Mouse (Mus musculus) brain, adult 2 months (tissue): ENCODE measurements at regions not wholly inside any gene's neighbourhood (a gene's known extent, or its start where the extent isn't known, plus 50 kb on each side); places are given as distances from the start of the nearest gene placed in this dataset.

Experiments
- DNase-seq: peaks from one replicate; pipeline ENCODE4 v3.0.0; 2011; ENCODE audit warnings: low read depth, low spot score

DNA sequence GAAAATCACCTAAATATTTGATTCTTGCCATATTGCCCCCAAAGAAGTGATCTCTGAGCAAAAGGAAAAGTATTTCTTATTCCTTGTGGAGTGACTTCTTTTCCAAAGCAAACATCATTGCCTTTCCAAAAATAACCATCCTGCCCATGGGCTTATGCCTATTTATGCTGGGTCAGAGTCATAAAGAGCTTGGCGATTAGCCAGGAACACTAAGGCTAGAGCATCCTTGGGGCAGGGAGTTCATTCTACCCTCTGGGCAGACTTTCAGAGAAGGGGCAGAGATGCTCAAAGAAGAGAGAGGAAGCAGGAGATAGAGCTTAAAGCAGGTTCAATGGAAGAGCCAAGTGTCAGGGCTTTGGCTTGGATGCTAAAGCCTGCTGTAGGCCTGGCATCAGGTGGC is 203.1 kb upstream of the Gmds start:
- DNase-seq, result no peak

DNA sequence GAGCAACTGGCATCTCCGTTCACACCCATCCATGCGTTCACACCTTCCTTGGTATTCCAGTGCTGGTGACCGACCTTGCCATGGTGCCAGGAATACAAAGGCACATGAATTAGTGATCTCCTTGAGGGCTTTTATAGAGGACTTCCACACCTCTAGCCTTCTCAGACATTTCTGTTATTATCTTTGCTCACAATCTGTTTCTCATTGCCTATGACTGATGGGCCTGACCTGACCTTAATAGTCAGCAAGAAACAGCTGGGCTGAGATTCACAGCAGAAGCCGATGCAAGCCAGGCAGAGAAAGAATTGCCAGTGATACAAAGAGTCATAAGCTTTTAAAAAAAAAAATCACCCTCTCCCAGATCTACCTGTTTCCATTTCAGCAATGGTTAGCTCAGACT is 197.7 kb upstream of the Gmds start:
- no peak for DNase-seq

DNA sequence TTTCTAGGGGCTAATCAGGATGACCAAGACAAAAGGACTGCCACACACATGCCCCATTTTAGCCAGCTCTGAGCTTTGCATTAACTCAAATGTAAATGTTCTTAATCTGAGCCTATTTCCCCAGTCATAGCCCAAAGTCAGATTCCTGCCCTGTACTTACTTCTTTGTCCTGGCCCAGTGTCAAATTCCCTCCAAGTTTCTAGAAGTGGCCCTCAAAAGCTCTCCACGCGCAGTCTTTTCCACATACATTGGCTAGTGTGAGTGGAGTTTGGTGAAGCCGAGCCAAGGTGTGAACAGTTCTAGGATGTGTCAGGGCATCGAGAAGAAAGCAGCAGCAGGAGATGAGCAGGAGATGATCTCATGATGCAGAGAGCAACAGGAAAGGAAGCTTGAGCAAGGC is 197.1 kb upstream of the Gmds start:
- no peak for DNase-seq

DNA sequence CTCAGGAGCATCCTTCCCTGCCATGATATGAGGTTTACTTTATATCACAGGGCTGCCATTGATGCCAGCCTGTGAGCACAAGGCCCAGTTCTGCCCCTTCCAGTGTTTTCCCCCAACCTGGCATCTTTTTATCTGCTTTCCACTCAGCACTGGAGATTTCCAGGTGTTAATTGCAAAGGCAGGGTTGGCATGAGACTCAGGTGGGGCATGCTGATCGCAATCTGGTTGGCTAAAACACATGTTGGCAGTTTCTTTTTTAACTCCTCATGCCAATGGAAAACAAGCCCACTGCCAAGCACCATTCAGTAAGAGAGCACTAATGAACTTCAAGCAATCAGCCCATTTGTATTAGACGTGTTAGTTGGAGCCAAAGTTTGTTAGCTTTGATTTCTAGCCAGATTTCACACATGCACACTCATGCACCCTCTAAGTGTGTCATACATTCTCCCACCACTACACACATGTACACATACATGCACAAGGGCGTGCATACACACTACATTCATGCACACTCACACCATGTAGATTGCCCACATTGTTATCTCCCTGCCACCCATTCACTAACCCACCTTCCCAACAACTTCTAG is 192.5 kb upstream of the Gmds start:
- DNase-seq, result no peak

DNA sequence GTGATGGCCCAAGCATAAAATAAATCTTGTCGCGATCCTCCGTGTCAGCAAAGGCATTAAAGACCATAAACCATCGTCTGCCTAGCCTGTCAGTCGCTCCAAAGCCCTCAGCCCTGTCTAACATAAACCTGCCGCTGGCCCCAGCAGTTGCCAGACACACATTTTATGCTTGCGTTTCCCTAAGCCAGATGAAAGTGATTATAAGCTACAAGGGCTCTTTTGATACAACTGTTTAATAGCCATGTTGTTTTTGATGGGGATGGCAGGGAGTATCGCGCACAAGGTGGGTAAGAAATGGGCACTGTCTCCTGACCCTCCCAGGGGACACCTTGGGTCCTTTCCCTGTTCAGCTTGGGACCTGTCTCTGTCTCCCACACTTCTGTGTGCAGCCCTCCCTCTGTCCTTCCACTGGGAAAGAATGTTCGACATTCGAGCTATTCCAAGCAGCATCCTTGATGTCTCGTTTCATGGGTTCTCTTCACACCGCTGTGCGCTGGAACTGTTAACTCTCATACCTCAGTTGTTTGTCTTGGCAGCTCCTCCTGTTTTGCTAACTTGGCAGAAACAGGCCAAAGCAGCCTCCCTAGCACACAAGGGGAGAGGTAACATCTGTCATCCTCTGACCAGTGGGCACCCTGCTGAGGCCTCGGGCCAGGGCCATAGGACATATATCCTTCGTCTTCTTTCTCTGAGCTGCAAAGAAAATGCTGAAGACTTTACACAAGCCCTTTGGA is 180.2 kb upstream of the Gmds start:
- DNase-seq, result peak; percentile 6

DNA sequence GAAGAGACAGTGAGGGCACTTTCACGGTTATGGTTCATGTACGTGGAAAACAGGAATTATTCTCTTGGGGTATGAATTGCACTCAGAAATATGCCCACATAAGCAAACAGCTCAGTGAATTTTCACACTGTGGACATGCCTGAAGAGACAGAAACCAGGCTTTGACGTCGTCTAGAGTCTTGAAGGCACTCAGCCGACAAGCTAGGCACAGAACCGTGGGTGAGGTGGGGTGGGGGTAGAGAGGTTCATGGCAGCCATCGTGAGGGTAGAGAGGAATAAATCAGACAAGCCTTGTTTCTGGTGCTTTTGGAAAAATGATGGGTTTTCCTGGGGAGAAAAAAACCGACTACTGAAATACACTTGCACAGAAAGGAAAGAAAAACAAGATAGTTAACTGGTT is 179.0 kb upstream of the Gmds start:
- DNase-seq, result no peak

DNA sequence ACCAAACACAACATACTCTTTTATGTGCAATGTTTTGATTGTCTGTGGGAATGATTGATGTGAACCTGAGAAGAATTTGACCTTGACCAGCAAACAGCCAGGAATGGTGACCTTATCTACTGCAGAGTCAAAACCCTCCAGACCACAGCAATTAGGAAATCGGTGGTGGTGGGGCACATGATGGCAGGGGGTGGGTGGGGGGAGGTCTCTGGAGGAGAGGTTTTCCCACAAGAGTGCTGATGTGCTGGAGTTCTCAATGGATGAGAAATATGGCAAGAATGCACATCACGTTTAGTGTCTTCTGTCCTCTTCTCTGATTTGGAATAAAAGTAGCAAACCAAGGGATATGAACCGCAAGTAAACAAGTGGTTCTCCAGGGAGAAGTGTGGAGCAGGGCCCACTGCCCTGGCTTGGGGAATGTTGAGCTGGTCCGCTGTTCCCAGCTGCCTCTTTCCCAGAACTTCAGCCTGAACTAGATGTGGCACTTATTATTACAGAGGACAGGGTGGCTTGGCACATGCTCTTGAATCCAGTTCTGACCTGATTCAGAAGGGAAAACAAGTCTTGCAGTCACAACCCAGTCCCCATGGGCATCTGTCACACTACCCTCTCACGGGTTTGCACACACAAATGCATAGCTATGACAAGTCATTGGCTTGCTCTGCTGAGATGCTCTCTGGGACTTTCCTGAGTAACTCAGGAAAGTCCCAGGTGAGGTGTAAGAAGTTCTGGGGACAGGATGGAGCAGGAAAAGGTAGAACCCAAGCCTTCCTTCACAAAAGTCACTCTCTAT is 170.9 kb upstream of the Gmds start:
- DNase-seq, result no peak

DNA sequence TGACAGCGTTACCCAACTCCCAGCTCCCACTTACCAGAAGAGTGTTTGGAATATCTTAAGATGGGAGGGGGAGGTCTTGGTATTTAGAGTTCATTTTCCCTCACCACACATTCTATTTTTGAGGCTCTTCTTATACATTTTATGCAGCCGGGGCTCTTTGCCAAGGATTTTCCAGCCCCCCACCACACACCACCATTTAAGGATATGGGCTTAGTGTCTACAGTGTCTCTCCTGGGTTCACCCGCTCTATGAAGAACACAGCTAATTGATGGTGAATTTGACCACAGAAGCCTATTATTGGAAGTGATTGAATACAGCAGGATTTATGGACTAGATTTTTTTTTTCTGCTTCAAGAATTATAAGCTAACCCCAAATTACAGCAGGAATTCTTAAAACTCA is 169.9 kb upstream of the Gmds start:
- no peak for DNase-seq

DNA sequence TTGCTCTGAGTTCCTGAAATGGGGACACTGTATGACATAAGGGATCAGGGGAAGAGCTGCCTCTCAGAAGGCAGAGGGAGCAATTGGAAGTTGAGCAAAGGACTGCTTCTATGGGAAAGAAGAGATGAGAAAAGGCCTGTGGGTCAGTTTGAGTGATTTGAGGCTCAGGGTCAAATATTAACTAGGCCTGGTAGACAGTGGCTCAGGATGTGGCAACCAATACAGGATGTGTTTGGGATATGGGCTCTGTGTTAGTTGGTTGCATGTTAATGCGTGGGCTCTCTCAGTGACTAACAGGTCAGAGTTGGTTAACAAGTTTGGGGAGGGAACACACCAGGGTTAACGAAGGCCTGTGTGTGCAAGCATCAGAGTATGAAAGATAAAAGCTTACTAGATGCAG is 169.3 kb upstream of the Gmds start:
- no peak for DNase-seq

DNA sequence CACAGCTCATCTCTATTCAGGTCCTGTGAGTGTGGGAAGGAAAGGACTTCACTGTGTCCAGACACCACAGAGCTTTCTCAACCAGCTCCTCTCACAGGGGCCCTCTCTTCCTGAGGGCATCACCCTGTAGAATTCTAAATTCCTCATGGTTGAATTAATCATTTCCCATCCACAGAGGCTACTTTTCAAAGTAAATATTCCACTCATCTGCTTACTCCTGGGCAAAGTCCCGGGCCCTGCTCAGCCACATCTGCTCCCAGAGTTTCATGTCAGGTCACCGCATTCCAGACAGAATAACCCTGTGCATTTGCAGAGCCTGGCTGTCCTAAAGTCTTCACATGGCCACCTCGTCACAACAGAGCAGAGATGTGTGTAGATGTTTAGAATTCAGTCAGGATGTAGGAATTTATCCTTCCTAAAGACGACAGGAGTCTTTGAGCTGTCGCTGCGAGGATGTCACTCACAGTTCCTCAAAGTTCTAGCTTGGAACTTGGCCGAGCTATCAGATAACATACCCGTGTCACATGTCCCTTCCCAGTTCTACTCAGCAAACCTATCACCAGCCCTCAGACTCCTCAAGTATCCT is 159.8 kb upstream of the Gmds start:
- no peak for DNase-seq

DNA sequence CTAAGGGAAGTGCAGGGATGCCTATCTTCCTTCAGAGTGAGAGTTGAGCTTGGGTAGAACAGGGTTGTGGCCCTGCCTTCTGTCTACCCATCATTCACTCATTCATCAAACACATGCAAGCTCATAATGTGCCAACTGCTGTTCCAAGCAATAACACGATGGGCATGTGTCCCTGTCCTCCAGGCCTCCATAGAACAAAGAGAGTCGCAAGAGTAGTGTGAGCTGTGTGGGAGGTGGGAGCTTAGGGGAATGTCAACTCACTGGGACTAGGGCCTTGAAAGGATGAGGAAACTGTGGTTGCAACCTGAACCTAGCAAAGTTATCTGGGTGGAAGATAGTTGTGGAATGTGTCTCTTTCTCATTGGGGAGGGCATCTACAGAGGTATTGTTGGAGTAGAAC is 157.7 kb upstream of the Gmds start:
- no peak for DNase-seq

DNA sequence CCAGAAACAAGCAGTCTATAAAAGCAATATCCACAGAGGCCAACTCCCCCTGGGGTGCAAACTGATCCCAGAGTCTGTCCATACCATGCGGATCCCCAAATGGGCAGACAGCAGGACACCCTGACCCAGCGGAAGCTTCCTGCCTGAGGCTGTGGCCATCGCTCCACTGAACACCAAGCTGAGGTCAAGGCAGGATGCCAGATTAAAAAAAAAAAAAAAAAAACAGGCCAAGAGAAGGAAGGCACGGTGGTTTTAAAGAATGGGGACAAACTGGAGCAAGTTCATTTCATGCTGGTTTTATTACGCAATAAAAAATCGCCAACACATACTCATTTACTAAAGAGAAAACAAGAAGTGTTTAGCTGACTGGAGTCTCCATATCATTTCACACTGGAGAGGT is 156.5 kb upstream of the Gmds start:
- peak; percentile 15 for DNase-seq

DNA sequence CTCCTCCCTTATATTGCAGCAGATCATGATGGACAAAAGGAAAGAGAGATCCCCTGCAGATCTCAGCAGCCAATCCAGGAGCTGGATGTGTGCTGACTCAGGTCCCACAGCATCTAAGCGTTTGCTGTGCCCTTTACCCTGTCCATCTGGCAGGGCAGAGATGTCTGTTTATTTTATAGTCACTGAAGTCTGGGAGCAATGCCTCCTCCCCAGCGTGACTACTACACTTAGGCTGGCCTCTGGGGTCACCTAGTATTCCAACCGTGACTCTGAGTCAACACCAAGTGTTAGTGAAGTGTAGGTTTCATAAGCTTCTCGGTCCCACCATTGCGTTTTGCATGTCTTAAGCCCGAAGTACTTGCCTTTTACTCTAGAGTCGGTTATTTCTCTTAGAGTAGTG is 155.3 kb upstream of the Gmds start:
- no peak for DNase-seq

DNA sequence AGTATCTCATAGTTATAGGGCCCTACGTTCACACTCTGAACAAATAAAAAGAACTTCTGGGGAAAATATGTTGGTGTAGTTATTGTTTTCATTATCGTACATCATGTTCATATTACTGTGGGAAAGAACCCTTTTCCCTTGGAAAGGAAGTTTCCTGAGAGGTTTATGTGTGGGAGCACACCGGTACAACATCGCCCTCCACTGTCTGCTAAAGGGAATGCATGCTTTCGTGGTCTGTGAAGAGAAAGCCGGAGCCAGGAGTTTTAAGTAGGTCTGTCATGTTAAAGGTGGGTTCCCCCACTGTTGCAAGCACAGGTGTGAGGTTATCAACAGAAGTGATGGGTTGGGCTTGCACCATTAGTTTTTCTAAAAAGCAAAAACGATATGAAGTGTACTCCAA is 154.8 kb upstream of the Gmds start:
- DNase-seq, result peak; percentile 74

DNA sequence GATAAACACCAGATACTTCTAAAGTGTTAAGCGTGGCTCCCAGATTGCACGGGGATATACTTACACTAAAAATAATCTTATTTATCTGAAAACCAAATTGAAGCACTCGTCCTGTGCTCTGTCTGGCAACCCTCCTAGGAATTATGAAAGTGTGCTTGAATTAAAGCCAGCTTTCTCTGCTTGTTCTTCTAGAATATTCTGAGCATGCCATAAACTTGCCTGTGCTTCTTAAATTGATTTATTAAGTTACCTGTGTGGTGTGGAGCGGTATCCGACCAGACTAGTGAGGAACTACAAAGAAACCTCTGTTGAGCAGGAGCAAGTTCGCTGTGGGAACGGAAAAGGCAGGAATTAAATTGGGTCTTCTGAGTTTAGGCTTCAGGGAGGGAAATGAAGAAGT is 154.0 kb upstream of the Gmds start:
- DNase-seq, result peak; percentile 13

DNA sequence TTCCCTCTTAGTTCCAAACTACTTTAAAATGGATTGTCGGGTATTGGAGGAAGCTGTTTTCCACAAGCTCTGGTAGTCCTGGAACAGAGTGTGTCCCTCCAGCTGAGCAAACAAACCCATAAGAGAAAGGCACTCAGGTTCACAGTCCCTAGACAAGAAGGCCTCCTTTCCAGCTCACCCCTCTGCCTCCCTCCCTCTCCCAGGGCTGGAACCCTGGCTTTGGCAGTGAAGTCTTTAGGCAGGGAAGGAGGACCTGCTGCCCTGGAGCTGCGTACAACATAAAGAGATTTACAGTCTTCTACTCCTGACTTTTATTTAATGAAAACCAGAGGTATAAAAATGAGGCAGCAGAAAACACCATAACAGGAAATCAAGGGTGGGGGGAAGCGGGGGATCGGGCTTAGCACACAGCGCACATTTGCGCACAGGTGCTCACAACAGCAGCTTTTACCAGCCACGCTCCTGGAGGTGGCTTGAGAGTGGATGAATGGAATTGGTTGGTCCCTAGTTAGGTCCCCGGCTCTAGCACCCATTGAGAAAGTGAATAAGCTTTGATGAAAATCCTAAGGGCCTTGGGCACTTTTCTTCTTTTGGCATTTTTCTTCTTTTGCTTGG is 143.0 kb upstream of the Gmds start:
- DNase-seq, result no peak

DNA sequence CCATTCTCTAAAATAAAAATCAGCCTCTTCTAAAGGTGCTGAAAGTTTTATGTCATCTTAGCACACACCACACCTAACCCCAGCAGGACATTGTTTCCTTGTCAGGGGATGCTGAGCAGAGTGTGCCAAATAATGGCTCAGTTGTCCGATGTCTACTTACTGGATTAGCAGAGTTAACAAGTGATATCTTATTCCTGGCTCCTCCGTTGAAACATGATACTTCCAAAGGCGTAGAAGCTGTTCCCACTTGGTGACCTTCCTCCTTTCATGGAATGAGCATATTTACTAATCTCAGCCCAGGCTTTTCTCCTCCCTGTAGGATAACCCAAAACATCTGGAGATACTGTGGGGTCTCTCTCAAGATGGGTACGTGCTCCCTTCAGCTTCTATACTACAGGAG is 141.5 kb upstream of the Gmds start:
- peak; percentile 5 for DNase-seq

DNA sequence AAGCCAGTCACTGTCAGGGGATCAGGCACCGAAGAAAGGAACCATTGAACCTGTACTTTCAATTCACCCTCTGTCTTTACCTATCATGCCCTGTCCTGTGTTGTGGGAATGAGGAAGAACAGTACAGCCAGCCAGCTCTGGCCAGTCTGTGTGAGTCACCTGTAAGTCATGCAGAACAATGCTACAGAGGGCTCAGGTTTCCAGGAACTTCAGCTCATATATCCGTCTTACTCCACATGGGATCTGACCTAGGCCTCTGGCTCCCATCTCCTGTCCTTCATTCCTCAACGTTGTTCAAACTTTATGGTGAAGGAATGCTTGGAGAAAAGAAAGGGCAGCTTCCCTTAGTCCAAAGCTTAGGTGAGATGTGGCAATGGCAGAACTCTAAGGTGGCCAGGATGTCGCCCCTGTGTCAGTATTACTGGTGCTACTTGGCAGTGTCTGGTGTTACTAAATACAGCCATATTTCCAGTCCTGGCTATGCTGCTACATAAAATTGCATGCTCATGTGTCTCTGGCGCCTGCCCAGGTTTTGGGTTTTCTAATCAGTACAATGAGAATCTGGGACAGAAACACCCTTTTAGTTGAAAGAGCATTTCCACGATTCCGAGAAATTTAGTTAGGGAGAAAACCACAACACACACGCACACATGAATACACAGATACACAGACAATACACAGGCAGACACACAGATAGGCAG is 140.7 kb upstream of the Gmds start:
- peak; percentile 28 for DNase-seq

DNA sequence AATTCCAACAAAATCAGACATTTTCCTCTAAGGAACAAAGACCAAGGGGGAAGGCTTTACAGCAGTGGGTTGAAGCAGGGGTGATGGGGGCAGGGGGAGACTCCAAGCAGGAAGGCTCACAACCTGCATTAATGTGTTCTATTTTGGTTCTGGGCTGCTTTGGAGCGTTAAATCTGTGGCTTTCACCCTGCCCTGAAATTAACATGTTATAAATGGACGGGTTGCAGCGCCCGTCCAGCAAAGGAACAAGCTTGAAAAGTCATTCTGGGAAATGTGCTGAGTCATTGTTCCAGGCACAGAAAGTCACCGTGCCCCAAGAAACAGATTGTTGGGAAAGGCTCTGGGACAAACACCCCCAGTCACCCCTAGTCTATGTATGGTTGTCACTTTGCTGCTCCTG is 127.2 kb upstream of the Gmds start:
- peak; percentile 9 for DNase-seq

DNA sequence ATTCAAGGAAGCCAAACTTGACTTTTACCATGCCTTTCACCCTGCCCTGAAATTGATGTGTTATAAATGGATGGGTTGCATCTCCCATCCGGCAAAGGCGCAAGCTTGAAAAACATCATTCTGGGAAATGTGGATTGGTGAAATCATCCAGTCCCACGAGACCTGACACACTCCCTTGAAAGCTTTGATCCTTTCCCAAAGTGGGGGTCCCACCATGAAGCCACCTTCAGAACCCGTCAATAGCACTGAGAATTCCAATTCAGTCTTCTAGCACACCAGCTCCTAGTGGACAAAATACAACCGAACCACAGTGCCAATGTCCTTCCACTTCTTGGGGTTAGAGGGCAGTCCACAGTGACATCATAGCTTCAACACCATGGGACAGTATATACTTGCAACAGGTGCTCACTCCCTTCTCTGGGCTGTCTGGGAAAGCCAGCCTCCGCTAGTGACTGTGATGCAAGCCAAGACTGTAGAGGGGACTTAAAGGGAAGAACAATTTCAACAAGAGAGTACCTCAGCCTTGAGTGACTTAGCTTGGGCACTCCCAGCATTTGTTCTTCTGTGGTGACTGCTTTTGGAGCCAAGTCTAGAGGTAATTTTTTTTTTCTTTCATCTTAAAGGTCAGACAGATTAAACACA is 126.6 kb upstream of the Gmds start:
- DNase-seq, result no peak
